Mouse (Mus musculus): ENCODE results near the gene Hus1b. TPM values are rescaled to one million over a fixed set of nuclear protein-coding genes. Genes with fewer than 3 reads are reported as not detected.
A peak's percentile ranks its signal among the peaks of the same experiment; 100 is the strongest.

Hus1b gene
- total RNA-seq (2021): 1 to 10 TPM in 1 of 2 experiments, under 1 TPM in 1; 0.47 to 1.0 TPM
- long read RNA-seq: 0 reads

DNA sequence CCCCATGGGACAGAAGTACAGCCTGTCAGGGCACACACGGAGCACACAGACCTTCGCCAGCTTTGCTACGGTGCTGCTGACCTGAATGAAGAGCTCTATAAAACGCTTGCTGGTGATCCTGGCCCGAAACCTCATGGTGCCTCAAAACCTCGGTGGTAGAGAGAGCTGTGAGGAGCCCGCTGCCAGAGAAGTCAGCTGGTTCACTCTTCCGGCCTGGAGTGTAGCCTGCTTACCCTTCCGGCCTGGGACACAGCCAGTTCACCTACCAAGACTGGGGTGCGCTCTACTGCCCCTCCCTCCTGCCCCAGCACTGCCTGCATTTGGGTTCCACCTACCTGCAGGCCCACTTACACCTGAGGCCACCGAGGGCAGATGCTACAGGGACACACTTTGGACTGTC, at the start of gene Hus1b:
Gene Hus1b, minus strand, starts transcription at position 220 of the 400 bp plus-strand sequence.
- no peak for DNase-seq (ENCODE audit: low spot score in 2 of 2)

DNA sequence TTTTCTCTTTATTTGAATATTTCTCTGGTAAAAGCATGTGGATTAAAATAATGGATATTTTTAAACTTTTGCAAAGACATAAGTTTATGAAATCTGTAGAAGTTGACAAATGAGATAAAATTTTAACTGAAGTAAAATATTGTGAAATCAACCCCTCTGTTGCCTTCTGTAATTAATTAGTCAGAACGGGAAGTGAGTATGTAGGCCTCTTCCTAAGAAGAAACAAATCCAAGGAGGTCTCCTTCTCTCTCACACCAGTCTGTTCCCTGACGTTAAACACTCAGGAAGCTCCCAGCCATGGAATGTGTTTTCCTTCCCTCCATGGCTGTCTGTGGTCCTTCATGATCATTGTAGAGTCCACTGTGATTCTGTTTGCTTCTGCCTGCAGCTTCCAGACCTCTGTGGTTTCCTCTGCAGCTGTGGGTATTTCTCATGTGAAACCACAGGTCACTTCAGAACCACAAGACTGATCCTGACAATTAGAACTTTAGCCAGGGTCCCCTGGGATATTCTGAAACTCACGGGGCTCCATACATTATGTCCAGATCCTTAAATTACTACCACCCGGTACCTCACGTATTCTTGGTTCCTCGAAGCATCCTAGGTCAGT, 46.8 kb upstream of the Hus1b start:
- DNase-seq (ENCODE audit: low spot score in 2 of 2): no peak

DNA sequence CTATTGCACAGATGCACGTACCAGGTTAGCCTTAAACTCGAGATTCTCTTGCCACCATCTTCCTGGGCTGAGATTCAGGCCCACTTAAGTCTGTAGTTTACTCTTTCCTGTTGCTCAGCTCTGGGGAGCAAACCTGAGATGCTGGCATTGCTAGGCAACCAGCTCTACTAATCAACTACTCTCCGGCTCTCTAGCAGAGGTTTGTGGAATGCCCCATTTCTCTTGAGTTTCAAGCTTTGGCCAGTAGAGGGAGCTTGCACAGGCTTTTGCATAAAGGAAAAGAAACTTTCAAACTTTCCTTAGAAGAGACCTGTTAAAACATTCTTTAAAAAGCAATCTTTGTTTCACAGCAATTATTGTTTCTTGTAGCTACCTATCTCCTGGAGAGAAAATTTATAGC, 46.3 kb upstream of the Hus1b start:
- DNase-seq (ENCODE audit: low spot score in 2 of 2): peak; percentile 49 to 67

DNA sequence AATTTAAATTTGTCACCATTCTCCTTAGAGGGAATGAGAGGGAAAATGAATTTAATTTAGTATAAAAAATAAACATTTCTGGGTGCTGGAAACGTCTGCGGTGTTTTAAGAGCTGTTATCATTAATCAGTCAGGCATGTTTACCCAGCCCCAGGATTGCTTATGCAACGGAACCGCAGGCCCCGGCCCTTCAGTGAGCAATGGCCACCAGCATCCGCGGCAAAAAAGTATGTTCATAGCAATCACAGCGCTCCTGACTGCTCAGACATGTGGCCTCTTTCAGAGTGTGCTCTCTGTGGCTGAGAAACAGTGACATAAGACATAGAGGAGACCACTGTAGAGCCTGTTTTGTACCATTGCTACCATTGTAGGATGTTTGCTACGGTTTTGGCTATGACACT, 42.7 kb upstream of the Hus1b start:
- DNase-seq (ENCODE audit: low spot score in 2 of 2): no peak

DNA sequence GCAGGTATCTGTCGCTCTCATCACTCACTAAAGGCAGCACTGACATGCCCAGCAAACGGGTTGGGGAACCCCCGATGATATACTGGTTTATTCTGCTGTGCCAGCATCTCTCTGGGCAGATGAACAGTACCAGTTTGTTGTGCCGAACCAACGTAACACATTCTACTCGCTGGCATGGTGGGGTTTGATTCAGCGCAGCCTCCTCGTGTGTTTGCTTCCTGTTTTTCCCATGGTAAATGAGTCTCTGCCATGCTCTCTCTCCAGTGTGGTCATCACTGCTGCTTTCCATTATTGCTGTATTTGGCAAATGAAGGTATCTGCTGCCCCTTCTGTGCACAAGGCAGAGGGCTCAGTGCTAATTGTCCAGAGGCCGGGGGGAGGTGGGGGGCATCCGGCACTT, 42.2 kb upstream of the Hus1b start:
- DNase-seq (ENCODE audit: low spot score in 2 of 2): no peak

DNA sequence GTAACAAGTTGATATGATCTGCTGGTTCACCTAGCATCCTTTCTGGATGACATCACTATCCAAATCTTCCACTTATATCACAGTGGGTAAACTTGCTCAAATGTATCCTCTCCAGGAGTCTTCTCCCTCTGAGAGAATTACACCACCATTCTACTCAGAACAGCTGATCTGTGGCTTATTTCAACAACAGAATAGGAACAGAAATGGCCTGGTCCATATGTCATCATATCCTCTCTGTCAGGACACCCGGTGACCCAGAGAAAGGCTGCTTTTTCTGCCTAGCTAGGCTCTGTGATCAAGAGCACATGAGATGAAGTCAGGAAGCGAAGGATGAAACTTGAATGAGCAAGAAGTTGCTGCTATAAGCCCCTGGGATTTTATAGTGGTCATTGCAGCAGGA, 40.1 kb upstream of the Hus1b start:
- DNase-seq (ENCODE audit: low spot score in 2 of 2): no peak

DNA sequence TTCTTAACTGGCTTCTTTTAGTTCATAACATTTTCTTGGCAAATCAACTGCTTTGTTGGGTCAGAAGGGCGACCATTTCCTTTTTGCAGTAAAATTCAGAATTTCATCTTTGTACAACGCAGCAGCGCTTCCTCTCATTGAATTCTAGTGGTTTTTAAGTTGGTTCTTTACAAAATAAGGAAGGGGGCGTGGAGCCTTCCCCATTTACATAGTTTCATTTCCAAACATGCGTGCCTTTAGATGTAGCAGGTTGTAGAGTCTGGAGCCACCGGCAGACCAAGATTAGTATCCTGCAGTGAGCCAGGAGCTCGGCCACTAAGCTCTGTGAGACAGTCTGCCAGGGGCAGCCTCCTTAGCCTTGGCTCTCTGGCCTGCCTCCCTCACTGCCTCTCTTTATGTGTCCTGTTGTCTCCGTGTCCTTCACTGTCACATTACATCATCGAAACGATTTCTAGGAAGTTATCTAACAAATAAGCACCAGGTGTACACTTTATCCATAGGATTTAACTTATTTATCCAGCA, 39.4 kb upstream of the Hus1b start:
- no peak for DNase-seq (ENCODE audit: low spot score in 2 of 2)

DNA sequence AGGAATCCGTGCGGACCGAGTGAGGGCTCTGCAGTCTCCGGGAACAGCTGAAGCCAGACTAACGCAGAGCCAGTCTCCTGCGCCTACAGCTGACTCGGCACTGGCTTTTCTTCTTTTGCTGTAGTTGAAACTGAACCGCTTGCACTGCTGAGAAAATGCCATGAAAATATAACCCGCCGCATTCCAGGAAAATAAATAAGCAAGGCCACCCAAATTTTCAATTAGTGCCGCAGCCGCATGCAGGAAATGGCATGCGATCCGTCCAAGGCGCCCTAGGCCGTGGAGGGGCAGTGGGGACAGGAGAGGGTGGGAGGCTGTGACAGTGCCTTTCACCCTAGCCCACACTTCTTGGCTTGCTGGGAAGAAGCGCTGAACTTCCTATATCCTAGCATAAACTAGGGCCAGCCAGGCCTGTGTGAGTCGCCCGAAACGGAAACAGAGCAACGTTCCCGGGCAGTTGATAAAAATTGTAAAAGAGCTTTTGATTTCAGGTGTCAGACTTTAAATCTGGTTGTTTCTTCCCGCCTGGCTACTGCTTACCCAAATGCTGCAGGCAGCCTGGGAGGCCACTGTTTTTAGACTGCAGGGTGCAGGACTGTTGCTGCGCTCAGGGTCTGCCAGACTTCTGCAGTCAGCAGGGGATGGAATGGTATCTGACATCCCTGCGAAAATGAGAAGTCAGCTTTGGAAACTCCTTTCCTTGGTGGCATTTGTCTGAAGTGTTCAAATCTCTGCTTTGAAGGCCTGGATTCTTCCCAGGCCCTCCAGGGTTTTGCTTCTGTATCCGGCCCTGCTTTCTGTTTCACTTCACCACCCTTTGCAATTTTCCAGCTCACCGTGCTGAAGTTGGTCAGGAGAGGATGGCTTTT, 38.3 kb upstream of the Hus1b start:
- DNase-seq (ENCODE audit: low spot score in 2 of 2): peak; percentile 11 to 33

DNA sequence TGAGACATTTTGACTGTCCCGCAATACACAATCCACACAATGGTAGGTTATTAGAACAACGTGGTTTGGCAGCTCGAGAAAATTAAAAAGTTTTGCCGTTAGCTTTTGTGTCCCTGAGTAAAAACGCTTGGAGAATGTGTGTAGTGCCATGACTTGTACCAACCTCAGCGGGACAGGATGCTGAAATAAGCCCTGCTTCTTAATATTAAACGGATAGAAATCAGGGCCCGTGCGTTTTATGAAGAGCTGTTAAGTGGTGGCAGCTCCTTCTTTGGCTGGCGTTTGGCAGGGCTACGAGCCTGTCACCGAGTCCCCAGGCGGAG, 37.7 kb upstream of the Hus1b start:
- peak; percentile 38 to 59 for DNase-seq (ENCODE audit: low spot score in 2 of 2)

DNA sequence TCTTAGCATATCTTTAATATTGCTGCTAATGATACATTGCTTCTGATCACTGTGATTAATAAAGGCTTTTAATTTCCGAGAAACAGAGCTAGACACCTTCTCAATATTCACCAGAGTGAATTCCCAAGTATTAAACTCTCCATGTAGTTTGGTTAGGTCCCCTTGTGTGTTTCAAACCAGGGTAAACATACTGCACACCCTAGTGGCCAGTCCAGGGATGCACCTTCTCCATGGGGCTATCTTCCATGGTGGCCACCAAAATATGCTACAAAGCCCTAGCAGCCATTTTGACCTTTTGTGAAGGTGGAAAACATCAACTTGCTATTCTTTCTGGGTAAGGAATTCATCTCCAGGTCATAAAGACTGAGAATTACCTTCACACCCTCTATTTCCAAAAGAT, 34.1 kb upstream of the Hus1b start:
- DNase-seq (ENCODE audit: low spot score in 2 of 2): peak in 1 of 2 experiments; percentile 49

DNA sequence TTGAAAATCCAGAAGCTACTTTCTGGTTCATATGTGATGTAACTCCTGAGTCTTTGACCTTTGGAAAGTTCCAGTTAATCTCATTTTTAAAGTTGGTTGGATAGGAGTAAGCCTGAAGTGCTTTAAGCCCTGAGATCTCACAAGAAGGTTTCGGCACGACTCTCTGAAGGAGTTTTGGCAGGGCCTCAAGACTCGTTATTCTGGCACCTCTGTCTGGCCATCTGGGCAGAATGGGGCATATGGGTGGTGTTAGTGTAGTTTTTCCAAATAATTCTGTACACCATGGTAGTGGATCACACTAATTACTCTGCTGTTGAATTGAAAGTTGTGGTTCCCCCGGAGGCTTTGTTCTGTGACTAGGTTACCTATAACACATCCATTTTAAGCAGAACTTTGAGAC, 30.7 kb upstream of the Hus1b start:
- no peak for DNase-seq (ENCODE audit: low spot score in 2 of 2)

DNA sequence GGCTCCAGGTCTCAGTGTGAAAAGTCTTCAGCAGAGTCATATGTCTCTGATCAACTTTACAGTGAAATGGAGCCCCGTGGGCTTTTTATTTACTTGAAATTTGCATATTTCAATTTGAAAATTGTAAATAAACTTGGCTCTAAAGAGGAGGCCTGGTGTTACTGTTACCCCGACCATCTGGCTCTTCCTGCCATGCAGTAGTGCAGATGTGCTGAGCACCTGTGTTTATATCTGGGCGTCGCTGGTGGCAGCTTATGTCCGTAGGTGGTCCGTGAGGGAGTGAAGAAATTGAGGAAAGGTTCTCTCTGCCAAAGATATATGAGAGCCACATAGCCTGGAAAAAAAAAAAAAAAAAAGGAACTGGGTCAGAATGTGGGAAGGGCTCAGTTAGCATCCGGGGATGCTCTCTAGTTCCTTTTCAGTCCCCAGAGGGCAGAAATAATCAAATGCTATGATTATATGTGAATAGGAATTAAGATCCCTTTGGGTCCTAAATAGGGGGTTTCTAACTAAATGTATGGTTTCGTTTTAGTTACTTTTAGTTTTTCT, 29.1 kb upstream of the Hus1b start:
- DNase-seq (ENCODE audit: low spot score in 2 of 2): no peak

DNA sequence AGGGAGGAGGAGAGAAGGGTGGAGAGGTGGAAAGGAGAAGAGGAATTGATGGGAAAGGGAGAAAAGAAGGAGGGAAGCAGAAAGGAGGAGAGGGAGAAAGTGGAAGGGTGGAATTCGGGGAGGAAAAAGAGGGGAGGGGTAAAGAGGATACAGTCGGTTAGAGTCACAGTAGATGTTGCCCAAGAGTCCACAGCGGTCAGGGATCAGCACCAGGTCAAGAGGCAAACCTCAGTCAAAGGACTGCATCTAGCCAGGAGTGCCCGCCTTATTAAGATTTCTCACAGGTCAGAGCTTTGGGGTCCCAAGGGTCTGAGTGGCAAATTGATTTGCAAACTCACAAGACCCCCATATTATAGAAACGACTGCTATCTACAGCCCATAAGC, 26.7 kb upstream of the Hus1b start:
- DNase-seq (ENCODE audit: low spot score in 2 of 2): no peak

DNA sequence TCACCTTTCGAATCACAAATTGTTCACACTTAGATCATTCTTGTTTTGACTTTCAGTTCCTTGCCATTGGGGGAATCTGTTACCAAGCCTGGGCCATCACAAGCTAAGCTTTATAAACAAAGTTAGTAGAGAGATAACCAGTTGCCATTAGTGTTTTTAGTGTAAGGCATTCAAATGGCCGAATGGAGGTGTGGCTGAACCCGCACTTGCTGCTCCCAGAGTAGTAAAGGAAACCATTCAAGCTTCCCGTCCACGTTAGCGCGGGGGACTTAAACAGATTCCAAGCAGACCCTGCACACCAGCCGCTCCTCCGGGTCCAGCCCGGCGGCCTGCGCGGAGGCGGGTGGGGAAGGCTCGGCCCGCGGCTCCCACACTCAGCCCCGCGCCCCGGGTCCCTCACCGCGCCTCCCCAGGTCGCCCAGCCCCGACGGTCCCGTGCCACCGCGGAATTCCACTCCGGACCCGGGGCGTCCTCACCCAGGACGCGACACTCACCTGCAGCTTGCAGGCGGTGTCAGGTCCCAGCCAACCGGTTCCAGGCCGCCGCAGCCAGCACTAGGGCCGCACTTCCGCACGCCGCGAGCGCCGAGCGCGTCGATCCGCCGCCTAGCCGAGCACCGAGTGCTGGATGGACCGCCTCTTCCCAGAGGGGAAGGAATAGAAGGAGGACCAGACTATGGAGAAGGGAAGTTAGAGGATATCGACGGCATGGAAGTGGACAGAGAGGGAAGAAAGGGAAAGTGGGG, 26.1 kb upstream of the Hus1b start, which contains the start of the genes Exoc2 and Gm5447:
Gene Exoc2, minus strand, starts transcription at position 593 of the 746 bp plus-strand sequence.
Gene Gm5447, plus strand, starts transcription at position 704 of the 746 bp plus-strand sequence.
- peak; percentile 82 to 85 for DNase-seq (ENCODE audit: low spot score in 2 of 2)

DNA sequence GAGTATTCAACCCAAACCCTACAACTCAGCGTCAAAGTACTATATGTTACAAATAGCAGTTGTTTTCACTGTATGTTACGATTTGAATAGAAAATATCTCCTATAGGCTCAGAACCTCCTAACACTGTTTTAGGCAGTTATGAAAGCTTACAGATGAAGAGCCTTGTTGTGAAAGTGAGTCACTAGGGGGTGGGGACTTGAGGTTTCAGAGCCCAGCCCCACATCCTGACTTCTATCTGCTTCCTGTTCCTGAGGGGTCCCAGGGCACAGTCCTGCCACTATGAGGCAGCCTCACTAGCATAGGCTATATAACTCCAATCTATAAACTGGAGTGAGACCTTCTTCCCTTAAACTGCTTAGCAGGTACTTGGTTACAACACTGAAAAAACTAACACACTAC, 24.5 kb upstream of the Hus1b start:
- no peak for DNase-seq (ENCODE audit: low spot score in 2 of 2)

DNA sequence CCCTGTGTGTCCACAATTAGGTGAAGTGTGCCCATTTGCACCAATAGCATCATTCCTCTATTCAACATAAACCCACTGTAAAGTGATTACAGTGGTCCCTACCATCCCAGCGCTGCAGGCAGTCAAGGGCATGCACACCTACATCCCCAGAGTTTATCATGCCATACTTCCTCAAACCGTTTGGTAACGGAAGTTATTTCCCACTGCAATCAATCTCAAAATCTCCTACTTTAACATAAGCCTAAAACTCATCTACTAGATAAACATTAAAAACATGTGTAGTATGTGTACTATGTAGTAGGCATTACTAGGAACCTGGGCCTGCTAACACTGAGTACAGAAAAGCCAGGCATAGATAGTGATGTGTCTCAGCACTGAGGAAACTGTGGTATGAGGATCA, 23.5 kb upstream of the Hus1b start:
- no peak for DNase-seq (ENCODE audit: low spot score in 2 of 2)

DNA sequence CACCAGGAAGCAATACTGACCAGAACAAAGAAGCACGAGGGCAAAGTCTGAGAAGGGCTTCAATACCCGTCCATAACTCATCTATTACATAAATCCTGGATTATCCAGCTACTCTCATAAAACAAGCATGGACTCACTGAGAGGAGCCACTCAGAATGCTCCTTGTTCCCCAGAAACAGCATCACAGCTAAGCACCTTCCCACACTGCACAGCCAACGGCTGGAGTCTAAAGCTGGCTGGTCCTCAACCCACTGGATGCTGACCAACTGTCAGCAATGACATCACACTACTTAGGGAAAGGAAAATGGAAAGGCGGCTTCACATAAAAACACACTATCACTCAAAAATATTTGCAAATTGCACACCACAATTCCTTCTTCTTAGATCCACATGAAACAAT, 20.8 kb upstream of the Hus1b start:
- DNase-seq (ENCODE audit: low spot score in 2 of 2): no peak

DNA sequence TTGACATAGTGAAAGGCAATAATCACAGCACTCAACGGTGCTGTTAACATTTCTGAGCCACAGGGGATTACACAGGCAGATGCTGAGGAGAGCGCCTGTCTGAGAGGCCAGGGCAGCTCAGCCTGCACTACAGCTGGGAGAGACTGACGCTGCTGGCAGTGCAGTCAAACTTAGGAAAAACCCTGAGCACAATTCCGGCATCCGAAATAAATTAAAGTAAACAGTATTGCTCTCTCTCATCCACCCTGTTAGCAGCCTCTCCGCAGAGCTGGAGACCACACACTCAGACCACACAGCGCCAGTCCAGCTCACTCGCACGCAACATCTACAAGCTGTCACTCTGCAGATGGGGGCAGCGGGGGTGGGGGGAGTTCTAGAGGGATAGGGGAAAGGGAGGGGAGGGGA, 18.9 kb upstream of the Hus1b start:
- DNase-seq (ENCODE audit: low spot score in 2 of 2): no peak

DNA sequence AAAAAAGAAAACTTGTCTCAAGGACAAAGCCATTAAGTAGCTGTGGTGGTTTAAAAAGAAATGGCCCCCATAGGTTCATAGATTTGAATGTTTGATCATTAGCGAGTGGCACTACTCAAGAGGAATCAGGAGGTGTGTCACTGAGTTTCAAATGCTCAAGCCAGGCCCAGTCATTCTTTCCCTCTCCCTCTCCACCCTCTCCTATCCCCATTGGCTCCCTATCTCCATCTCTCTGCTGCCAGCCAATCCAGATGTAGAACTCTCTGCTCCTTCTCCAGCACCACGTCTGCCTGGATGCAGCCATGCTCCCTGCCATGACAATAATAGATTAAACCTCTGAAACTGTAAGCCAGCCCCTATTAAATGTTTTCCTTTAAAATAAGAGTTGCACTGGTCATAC, 14.4 kb upstream of the Hus1b start:
- DNase-seq (ENCODE audit: low spot score in 2 of 2): no peak

DNA sequence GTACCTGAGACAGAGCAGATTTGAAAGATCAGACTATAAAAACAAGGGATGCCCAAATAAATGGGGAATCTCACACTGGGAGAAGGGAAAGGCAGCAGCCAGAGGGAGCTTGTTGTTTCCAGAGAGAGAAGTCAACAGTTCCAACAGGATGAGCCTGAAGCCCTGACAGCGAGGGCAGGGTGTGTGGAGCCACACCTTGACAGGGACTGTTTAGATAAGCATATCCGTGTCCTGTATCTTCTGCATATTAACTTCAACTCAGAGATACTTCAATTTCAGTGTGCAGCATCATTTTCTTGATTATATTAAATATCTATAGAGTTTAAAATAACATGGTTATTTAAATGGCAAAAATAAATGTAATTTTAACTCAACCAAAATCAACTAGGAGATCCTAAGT, 13.2 kb upstream of the Hus1b start:
- no peak for DNase-seq (ENCODE audit: low spot score in 2 of 2)

DNA sequence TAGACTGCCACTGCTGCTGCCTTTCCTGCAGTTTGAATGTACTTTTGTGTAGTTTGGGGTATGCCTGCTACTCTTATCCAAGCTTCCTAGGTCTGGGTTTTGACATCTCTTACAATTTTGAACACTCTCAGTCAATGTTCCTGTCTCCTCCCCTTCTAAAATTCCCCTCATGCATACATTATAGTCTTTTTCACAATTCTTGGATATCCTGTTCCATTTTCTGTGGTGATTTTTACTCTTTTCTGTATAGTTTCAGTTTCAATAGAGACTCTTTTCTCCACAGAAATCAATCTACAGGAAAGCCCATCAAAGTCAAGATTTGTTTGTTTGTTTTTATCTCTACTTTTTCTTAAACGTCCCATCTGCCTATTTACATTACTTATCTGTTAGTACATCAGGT, 6.0 kb upstream of the Hus1b start:
- DNase-seq (ENCODE audit: low spot score in 2 of 2): no peak

DNA sequence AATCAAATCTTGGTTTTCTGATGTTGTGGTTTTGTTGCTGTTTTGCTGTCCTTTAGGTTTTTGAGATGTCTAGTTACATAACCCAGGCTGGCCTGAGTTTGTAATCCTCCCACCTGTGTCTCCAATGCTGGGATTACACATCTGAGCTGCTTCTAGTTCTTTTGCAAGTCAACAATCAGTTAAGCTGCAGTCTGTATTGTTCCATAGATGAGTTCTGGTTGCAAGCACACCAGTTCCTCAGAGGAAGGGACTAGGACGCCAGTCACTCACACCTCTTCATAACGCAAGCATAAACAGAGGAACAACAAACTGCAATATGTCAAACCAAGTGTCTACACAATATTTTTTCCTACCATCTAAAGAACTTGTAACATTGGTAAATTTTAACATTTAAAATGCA, 4.5 kb upstream of the Hus1b start:
- no peak for DNase-seq (ENCODE audit: low spot score in 2 of 2)
